Mouse (Mus musculus) testis, adult 2 months (tissue): Measurements from ENCODE around the gene Fam71e1.

Source experiments
- CTCF ChIP-seq: fragments of 200-500 bp; IDR thresholded peaks from 2 replicates; pipeline ENCODE4 v1.5.1; 2012; ENCODE audit warnings: low read depth, mild to moderate bottlenecking, inconsistent platforms, low read length, moderate library complexity; ENCODE audit not compliant: control insufficient read depth, insufficient read depth, insufficient replicate concordance
- POLR2A ChIP-seq: fragments of 200-500 bp; IDR thresholded peaks from 2 replicates; pipeline ENCODE4 v1.6.1; 2012; ENCODE audit warnings: low read depth, mild to moderate bottlenecking, inconsistent platforms, low read length, moderate library complexity; ENCODE audit not compliant: control insufficient read depth

DNA sequence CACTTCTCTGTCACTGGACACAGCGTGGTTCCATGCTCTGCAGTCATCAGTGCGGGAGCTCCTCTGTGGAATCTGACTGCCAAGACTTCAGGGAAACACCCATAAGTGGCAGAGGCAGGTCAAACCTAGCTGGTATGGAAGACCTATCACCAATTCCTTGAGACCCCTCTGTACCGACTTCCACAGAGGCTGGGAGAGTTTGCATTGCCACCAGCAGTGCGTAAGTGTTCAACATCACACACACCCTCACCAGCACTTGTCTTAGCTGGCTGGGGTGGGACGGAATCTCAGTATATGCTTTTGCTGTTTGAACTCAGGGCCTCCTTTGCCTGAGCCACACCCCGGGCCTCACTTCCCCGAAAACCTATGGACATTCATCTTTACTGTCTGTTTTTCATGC lies 8.4 kb upstream of the Fam71e1 start:
- TF ChIP-seq CTCF (no peak), POLR2A (no peak)
